ENCODE assay signal across 10 mouse cellular contexts in genomic region chr11:74870991-74871622, GRCm38 (mm10). TPM values are rescaled to one million over a fixed set of nuclear protein-coding genes. Genes with fewer than 3 reads are reported as not detected.
DNase-seq lines count a peak whose midpoint lies in the region; ATAC-seq and TF ChIP-seq lines count a peak whose summit lies in the region.
"Had no signal": no experiment of that assay in that cellular context is flagged by ENCODE, and none has a peak within 500 bp of the region (broad histone marks: within the 10 kb centered on the region; RNA-seq: fewer than 3 reads in every experiment).

No protein-coding gene starts in this region.

- in situ Hi-C loops in CH12.LX (cut with MboI; ENCODE audit: low pct_ligation_motif_present, low pct_unique_long_range_greater_than_20kb, low sequenced_read_pairs): no loop called here

- no peak overlapping the region for H3K4me3 ChIP-seq in heart, adult 2 months
- H3K4me3 ChIP-seq in CH12.LX (replicated peaks in 1 of 3; ENCODE audit: low read depth in 2 of 3, low read length in 2 of 3, poor library complexity in 1 of 3): no peak overlapping the region
- H3K4me3 ChIP-seq in limb, embryonic 15.5 days: no peak overlapping the region
- H3K4me3 ChIP-seq in stomach, embryonic 15.5 days (replicated peaks): no peak overlapping the region
- H3K4me3 ChIP-seq: erythroblast, embryonic 14.5 days had no signal

- dilution Hi-C loops in CH12.LX (cut with MboI; ENCODE audit: extremely low pct_ligation_motif_present, extremely low pct_unique_long_range_greater_than_20kb, low sequenced_read_pairs): no loop called here

- H3K4me2 ChIP-seq in CH12.LX (ENCODE audit: insufficient read depth, low read depth, poor library complexity, severe bottlenecking): no peak overlapping the region
- no peak overlapping the region for H3K4me2 ChIP-seq in limb, embryonic 15.5 days
- no peak overlapping the region for H3K4me2 ChIP-seq in stomach, embryonic 15.5 days

- no peak overlapping the region for H3K27ac ChIP-seq in heart, adult 2 months
- H3K27ac ChIP-seq in CH12.LX (ENCODE audit: insufficient read depth, low read depth): no peak overlapping the region
- peak overlapping the region; percentile 24; the same call in 1 of the 2 replicates for H3K27ac ChIP-seq in limb, embryonic 15.5 days
- H3K27ac ChIP-seq in stomach, embryonic 15.5 days: peak overlapping the region; percentile 31; the same call in 1 of the 2 replicates

- H3K9me3 ChIP-seq in CH12.LX (replicated peaks; ENCODE audit: low read length): no peaks in the 10 kb centered on the region
- H3K9me3 ChIP-seq in limb, embryonic 15.5 days: no peaks in the 10 kb centered on the region
- H3K9me3 ChIP-seq in stomach, embryonic 15.5 days: no peaks in the 10 kb centered on the region
- H3K9me3 ChIP-seq: G1E had no signal

- DNase-seq in heart, adult 2 months: no peak
- DNase-seq in heart, postnatal 36 days: no peak
- DNase-seq in CH12.LX (ENCODE audit: extremely low read depth): peak; percentile 25
- DNase-seq in frontal cortex, postnatal 25 days (ENCODE audit: low spot score in 2 of 2): peak; percentile 27 to 61
- DNase-seq in natural killer cell, adult 2 months (ENCODE audit: low spot score in 2 of 2): no peak
- DNase-seq in kidney, adult 11 months: no peak

- no peak overlapping the region for H3K9ac ChIP-seq in heart, adult 2 months (ENCODE audit: low read depth, low read length)
- H3K9ac ChIP-seq in CH12.LX (ENCODE audit: insufficient read depth, low read depth): no peak overlapping the region
- no peak overlapping the region for H3K9ac ChIP-seq in limb, embryonic 15.5 days
- H3K9ac ChIP-seq in stomach, embryonic 15.5 days: no peak overlapping the region

- H3K79me2 ChIP-seq in heart, adult 2 months (replicated peaks; ENCODE audit: control insufficient read depth, insufficient read depth, low read length): no peaks in the 10 kb centered on the region
- H3K79me2 ChIP-seq in CH12.LX (replicated peaks; ENCODE audit: control insufficient read depth, extremely low read depth, insufficient read depth, poor library complexity, severe bottlenecking): no peaks in the 10 kb centered on the region

- H3K27me3 ChIP-seq in heart, adult 2 months (ENCODE audit: control insufficient read depth, insufficient read depth, low read length): no peaks in the 10 kb centered on the region
- H3K27me3 ChIP-seq in CH12.LX (replicated peaks): no peaks in the 10 kb centered on the region
- H3K27me3 ChIP-seq in limb, embryonic 15.5 days: no peaks in the 10 kb centered on the region
- H3K27me3 ChIP-seq in stomach, embryonic 15.5 days (replicated peaks): no peaks in the 10 kb centered on the region

- no peak for TF ChIP-seq POLR2A in heart, adult 2 months (IDR thresholded peaks at IDR 0.05; ENCODE audit: insufficient read depth, low read depth, low read length)
- TF ChIP-seq POLR2A in CH12.LX (IDR thresholded peaks at IDR 0.05; ENCODE audit: low read depth, low read length): no peak

- WGBS in heart, adult 2 months: 36% methylated on average over 12 of the region's 12 CpGs
- 25% methylated on average over 12 of the region's 12 CpGs for WGBS in limb, embryonic 15.5 days
- WGBS in stomach, embryonic 15.5 days: 33% methylated on average over 12 of the region's 12 CpGs

- TF ChIP-seq RAD21 in CH12.LX (IDR thresholded peaks at IDR 0.05; ENCODE audit: low read depth, low read length): peak; percentile 53

- peak; percentile 43 for TF ChIP-seq CTCF in heart, adult 2 months (IDR thresholded peaks at IDR 0.05)
- peak in 1 of 2 experiments; percentile 57; a peak in 2 of 4 replicates for TF ChIP-seq CTCF in CH12.LX (conservative IDR thresholded peaks at IDR 0.05 in 1 of 2, IDR thresholded peaks at IDR 0.05 in 1 of 2; ENCODE audit: low read depth in 2 of 2, low read length in 2 of 2)

- H3K36me3 ChIP-seq in heart, adult 2 months (ENCODE audit: control insufficient read depth, insufficient read depth, low read length): no peaks in the 10 kb centered on the region
- peaks cover 0 to 7% of the 10 kb centered on the region in 2 experiments for H3K36me3 ChIP-seq in CH12.LX (replicated peaks in 1 of 2; ENCODE audit: control insufficient read depth in 1 of 2, insufficient read depth in 1 of 2, low read length in 1 of 2)
- H3K36me3 ChIP-seq in limb, embryonic 15.5 days: 0 out of 2 replicates have a peak, but pooled peaks cover 4% of the 10 kb centered on the region
- H3K36me3 ChIP-seq in stomach, embryonic 15.5 days: no peaks in the 10 kb centered on the region

- H3K4me1 ChIP-seq in heart, adult 2 months (ENCODE audit: control insufficient read depth, insufficient read depth, low read length): peaks cover 6% of the 10 kb centered on the region
- H3K4me1 ChIP-seq in CH12.LX (ENCODE audit: control insufficient read depth in 1 of 2, insufficient read depth in 2 of 2): peaks cover 0 to 5% of the 10 kb centered on the region in 2 experiments; a peak in 1 of 4 replicates
- H3K4me1 ChIP-seq in limb, embryonic 15.5 days: peaks cover 35% of the 10 kb centered on the region
- H3K4me1 ChIP-seq in stomach, embryonic 15.5 days: peaks cover 5% of the 10 kb centered on the region; the same call in 1 of the 2 replicates

- ATAC-seq in limb, embryonic 15.5 days (ENCODE audit: insufficient number of reproducible peaks, low FRiP score, low TSS enrichment, low read depth): no peak; the same call in 1 of the 2 replicates
- 0 out of 2 replicates have a peak, but pooled peaks have one; percentile 28 for ATAC-seq in stomach, embryonic 15.5 days (ENCODE audit: insufficient read depth, low FRiP score, low read depth)

- intact Hi-C loops in heart, adult 2 months (cut with DNase I): no loop called here
- intact Hi-C loops in heart, postnatal 36 days (cut with DNase I): no loop called here

- TF ChIP-seq EP300 in heart, adult 2 months (IDR thresholded peaks at IDR 0.05; ENCODE audit: insufficient read depth, low read depth, low read length): no peak
- TF ChIP-seq EP300 in CH12.LX (IDR thresholded peaks at IDR 0.05; ENCODE audit: low read length): no peak

TF ChIP-seq in CH12.LX, 34 proteins besides CTCF, POLR2A, EP300 and RAD21:
- TF ChIP-seq SMC3 (IDR thresholded peaks at IDR 0.05; ENCODE audit: low read depth, low read length): peak; percentile 50
- no peak for TF ChIP-seq ZNF384 (IDR thresholded peaks at IDR 0.05; ENCODE audit: low read depth, low read length)

RNA-seq across cellular contexts. Expression of gene Sgsm2, which starts 25.8 kb away (rescaled TPM):
- 1 to 10 TPM; 5.1 to 5.3 TPM for total RNA-seq in heart, adult 2 months (2021)
- 8.3 and 10.2 TPM in 2 replicates for polyA plus RNA-seq in heart, adult 2 months (2012; rRNA removed)
- 1 to 10 TPM; 6.1 to 6.2 TPM for total RNA-seq in heart, postnatal 36 days (2021)
- total RNA-seq in CH12.LX (2012; rRNA removed) (2.4 and 3.8 TPM in 2 replicates), CH12.LX (2014; rRNA removed) (0.75 and 0.93 TPM in 2 replicates)
- 3.1 and 3.8 TPM in 2 replicates for polyA plus RNA-seq in CH12.LX (2012; ENCODE audit: insufficient read length, low read depth)
- polyA plus RNA-seq in limb, embryonic 15.5 days (2015; fragmentation: Nextera tagmentation; extraction: Ambion mirVana): 5.8 and 6.6 TPM in 2 replicates
- 6.2 and 6.9 TPM in 2 replicates for polyA plus RNA-seq in stomach, embryonic 15.5 days (2015; fragmentation: Nextera tagmentation; extraction: Ambion mirVana)

RNA-seq across cellular contexts. Expression of gene Tsr1, which starts 26.8 kb away (rescaled TPM):
- 10 to 100 TPM; 17.7 to 18.5 TPM for total RNA-seq in heart, adult 2 months (2021)
- polyA plus RNA-seq in heart, adult 2 months (2012; rRNA removed): 7.3 and 8.8 TPM in 2 replicates
- 10 to 100 TPM; 19.7 to 20.2 TPM for total RNA-seq in heart, postnatal 36 days (2021)
- total RNA-seq in CH12.LX (2012; rRNA removed) (85.2 and 127 TPM in 2 replicates), CH12.LX (2014; rRNA removed) (101 and 105 TPM in 2 replicates)
- 149 and 162 TPM in 2 replicates for polyA plus RNA-seq in CH12.LX (2012; ENCODE audit: insufficient read length, low read depth)
- 45.4 and 46.6 TPM in 2 replicates for polyA plus RNA-seq in limb, embryonic 15.5 days (2015; fragmentation: Nextera tagmentation; extraction: Ambion mirVana)
- 43.3 and 48.3 TPM in 2 replicates for polyA plus RNA-seq in stomach, embryonic 15.5 days (2015; fragmentation: Nextera tagmentation; extraction: Ambion mirVana)

RNA-seq across cellular contexts. Expression of gene Mnt, which starts 40.4 kb away (rescaled TPM):
- 10 to 100 TPM in 1 of 2 experiments, 1 to 10 TPM in 1; 6.7 to 10.7 TPM for total RNA-seq in heart, adult 2 months (2021)
- 5.4 and 6.9 TPM in 2 replicates for polyA plus RNA-seq in heart, adult 2 months (2012; rRNA removed)
- total RNA-seq in heart, postnatal 36 days (2021): 10 to 100 TPM; 11.4 to 11.9 TPM
- 3.6 and 4.7 TPM in 2 replicates for total RNA-seq in CH12.LX (2012; rRNA removed)
- 1.4 and 1.6 TPM in 2 replicates for total RNA-seq in CH12.LX (2014; rRNA removed)
- 29.0 and 30.6 TPM in 2 replicates for polyA plus RNA-seq in CH12.LX (2012; ENCODE audit: insufficient read length, low read depth)
- 5.1 and 5.4 TPM in 2 replicates for polyA plus RNA-seq in limb, embryonic 15.5 days (2015; fragmentation: Nextera tagmentation; extraction: Ambion mirVana)
- polyA plus RNA-seq in stomach, embryonic 15.5 days (2015; fragmentation: Nextera tagmentation; extraction: Ambion mirVana): 3.9 and 4.5 TPM in 2 replicates

RNA-seq across cellular contexts. Expression of gene Smg6, which starts 54.5 kb away (rescaled TPM):
- total RNA-seq in heart, adult 2 months (2021): 10 to 100 TPM; 17.8 to 19.5 TPM
- polyA plus RNA-seq in heart, adult 2 months (2012; rRNA removed): 18.1 and 26.5 TPM in 2 replicates
- total RNA-seq in heart, postnatal 36 days (2021): 10 to 100 TPM; 18.2 to 21.0 TPM
- total RNA-seq in CH12.LX (2012; rRNA removed) (12.0 and 12.1 TPM in 2 replicates), CH12.LX (2014; rRNA removed) (8.0 and 9.0 TPM in 2 replicates)
- 14.8 and 18.5 TPM in 2 replicates for polyA plus RNA-seq in CH12.LX (2012; ENCODE audit: insufficient read length, low read depth)
- 14.6 and 17.6 TPM in 2 replicates for polyA plus RNA-seq in limb, embryonic 15.5 days (2015; fragmentation: Nextera tagmentation; extraction: Ambion mirVana)
- 14.4 and 16.3 TPM in 2 replicates for polyA plus RNA-seq in stomach, embryonic 15.5 days (2015; fragmentation: Nextera tagmentation; extraction: Ambion mirVana)

RNA-seq across cellular contexts. Expression of gene Srr, which starts 54.6 kb away (rescaled TPM):
- total RNA-seq in heart, adult 2 months (2021): 10 to 100 TPM; 24.1 to 31.7 TPM
- 12.6 and 25.1 TPM in 2 replicates for polyA plus RNA-seq in heart, adult 2 months (2012; rRNA removed)
- total RNA-seq in heart, postnatal 36 days (2021): 10 to 100 TPM; 27.1 to 28.6 TPM
- total RNA-seq in CH12.LX (2012; rRNA removed): 4.0 and 5.9 TPM in 2 replicates
- total RNA-seq in CH12.LX (2014; rRNA removed): 5.7 and 6.7 TPM in 2 replicates
- polyA plus RNA-seq in CH12.LX (2012; ENCODE audit: insufficient read length, low read depth): 5.7 and 7.6 TPM in 2 replicates
- 29.1 and 29.4 TPM in 2 replicates for polyA plus RNA-seq in limb, embryonic 15.5 days (2015; fragmentation: Nextera tagmentation; extraction: Ambion mirVana)
- polyA plus RNA-seq in stomach, embryonic 15.5 days (2015; fragmentation: Nextera tagmentation; extraction: Ambion mirVana): 16.8 and 17.3 TPM in 2 replicates

Comparison
In these comparisons a context has a peak if more than half of its experiments do, and no peak if none do; other contexts are left out.
1. DNase-seq: peak in CH12.LX (single experiment) and frontal cortex, postnatal 25 days (2 of 2); none in heart, adult 2 months (0 of 2), heart, postnatal 36 days (0 of 2), natural killer cell, adult 2 months (0 of 2) and kidney, adult 11 months (single experiment).
2. H3K27ac ChIP-seq: peak in limb, embryonic 15.5 days (single experiment) and stomach, embryonic 15.5 days (single experiment); none in heart, adult 2 months (single experiment) and CH12.LX (single experiment).